Mouse (Mus musculus): ENCODE measurements around the gene Patj. TPM values are rescaled to one million over a fixed set of nuclear protein-coding genes. Genes with fewer than 3 reads are reported as not detected.

Gene Patj
- polyA plus RNA-seq, 1 experiment from 2014 or later = 2.8 TPM

DNA sequence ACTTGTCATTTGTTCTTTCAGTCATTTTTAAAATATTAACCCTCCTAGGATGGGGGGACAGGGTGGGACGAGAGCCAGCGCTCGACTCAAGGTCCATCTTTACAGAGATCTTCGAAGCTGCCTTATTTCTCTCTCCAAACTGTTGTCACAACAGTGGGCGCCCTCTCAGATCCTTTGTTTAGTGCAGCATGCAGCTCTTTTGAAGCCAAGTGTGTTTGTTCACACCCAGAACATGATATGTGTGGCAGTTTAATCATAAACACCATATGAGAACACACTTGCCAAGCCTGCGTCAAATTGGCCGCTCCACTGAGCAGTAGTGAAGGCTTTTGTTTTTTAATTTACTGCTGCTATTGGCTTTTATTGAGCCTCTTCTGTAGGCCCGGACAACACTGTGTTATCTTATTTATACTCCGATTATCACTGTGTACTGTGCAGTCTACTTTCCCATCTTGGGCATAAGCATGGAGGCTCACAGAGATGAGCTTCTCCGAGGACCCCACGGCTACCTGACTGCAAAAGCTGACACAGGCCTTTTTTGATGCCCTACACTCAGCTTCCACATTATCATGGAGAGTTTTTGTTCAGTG is 291.2 kb downstream of the Patj start:
- 77% methylated on average over 11 of the region's 11 CpGs for WGBS (ENCODE audit: insufficient replicate concordance)
- no peaks in the 10 kb centered on the region for H3K9me3 ChIP-seq (ENCODE audit: low read length)
- no peak overlapping the region for H3K27ac ChIP-seq (ENCODE audit: low read depth)
- H3K4me3 ChIP-seq (ENCODE audit: low read depth, low read length) = no peak overlapping the region
- H3K4me1 ChIP-seq (ENCODE audit: insufficient read depth) = no peaks in the 10 kb centered on the region
- H3K27me3 ChIP-seq (ENCODE audit: insufficient read depth, low read length) = no peaks in the 10 kb centered on the region
- H3K9ac ChIP-seq (replicated peaks) = no peak overlapping the region
- ATAC-seq = no peak
- no peaks in the 10 kb centered on the region; the same call in none of the 2 replicates for H3K36me3 ChIP-seq (replicated peaks; ENCODE audit: insufficient read depth, low read length)
- TF ChIP-seq EP300 (IDR thresholded peaks at IDR 0.05; ENCODE audit: low read depth) (no peak), CTCF (IDR thresholded peaks at IDR 0.05; ENCODE audit: low read depth) (no peak)
- H3K4me2 ChIP-seq (ENCODE audit: low read depth, low read length) = no peak overlapping the region
- no peak for DNase-seq

DNA sequence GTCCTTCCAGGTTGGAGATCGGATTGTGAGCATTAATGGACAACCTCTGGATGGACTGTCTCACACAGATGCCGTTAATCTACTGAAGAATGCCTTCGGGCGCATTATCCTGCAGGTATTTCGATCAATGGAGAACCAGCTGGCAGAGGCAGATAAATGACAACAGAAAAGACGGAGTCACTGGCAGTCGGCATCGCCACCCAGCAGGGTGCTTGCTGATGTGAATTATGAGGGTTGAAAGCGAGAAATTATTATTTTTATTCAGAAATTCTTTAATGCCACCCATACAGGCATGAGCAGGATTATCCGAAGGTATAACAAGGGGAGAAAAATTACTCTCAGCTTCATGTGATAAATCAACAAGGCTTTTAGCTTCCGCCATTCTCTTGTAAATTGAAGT is 292.5 kb downstream of the Patj start:
- Histone ChIP-seq H3K9me3 (ENCODE audit: low read length) (no peaks in the 10 kb centered on the region), H3K27ac (ENCODE audit: low read depth) (no peak overlapping the region), H3K4me3 (ENCODE audit: low read depth, low read length) (no peak overlapping the region), H3K9ac (replicated peaks) (no peak overlapping the region), H3K36me3 (replicated peaks; ENCODE audit: insufficient read depth, low read length) (no peaks in the 10 kb centered on the region; the same call in none of the 2 replicates), H3K4me2 (ENCODE audit: low read depth, low read length) (no peak overlapping the region), H3K27me3 (ENCODE audit: insufficient read depth, low read length) (no peaks in the 10 kb centered on the region), H3K4me1 (ENCODE audit: insufficient read depth) (no peaks in the 10 kb centered on the region)
- DNase-seq (no peak), ATAC-seq (no peak)
- TF ChIP-seq CTCF (IDR thresholded peaks at IDR 0.05; ENCODE audit: low read depth) = no peak
- no peak for TF ChIP-seq EP300 (IDR thresholded peaks at IDR 0.05; ENCODE audit: low read depth)
- WGBS (ENCODE audit: insufficient replicate concordance) = 88% methylated on average over 11 of the region's 11 CpGs

DNA sequence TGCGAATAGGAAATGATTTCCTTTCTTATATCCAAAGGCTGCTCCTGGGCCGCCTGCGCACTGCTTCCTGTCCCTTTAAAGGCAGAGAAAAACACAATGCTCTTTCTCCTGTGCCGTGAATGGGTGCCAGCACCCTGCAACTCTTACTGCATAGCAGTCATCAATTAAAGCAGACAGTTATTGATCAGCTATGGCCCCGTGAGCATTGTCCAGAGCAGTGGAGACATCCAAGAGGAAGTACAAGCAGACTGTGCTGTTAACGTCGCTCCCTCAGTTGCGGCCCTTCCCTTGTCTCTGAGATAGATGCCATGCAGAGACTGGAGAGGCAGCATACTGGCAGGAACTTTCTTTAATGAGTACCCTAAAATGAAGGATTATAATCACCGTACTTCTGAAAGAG is 292.9 kb downstream of the Patj start:
- Histone ChIP-seq H3K27me3 (ENCODE audit: insufficient read depth, low read length) (no peaks in the 10 kb centered on the region), H3K9me3 (ENCODE audit: low read length) (no peaks in the 10 kb centered on the region), H3K36me3 (replicated peaks; ENCODE audit: insufficient read depth, low read length) (no peaks in the 10 kb centered on the region; the same call in none of the 2 replicates), H3K4me2 (ENCODE audit: low read depth, low read length) (no peak overlapping the region), H3K27ac (ENCODE audit: low read depth) (no peak overlapping the region), H3K9ac (replicated peaks) (no peak overlapping the region), H3K4me1 (ENCODE audit: insufficient read depth) (no peaks in the 10 kb centered on the region), H3K4me3 (ENCODE audit: low read depth, low read length) (no peak overlapping the region)
- no peak for TF ChIP-seq EP300 (IDR thresholded peaks at IDR 0.05; ENCODE audit: low read depth)
- no peak for TF ChIP-seq CTCF (IDR thresholded peaks at IDR 0.05; ENCODE audit: low read depth)
- no peak for DNase-seq
- ATAC-seq = no peak
- WGBS (ENCODE audit: insufficient replicate concordance) = 73% methylated on average over 9 of the region's 9 CpGs

DNA sequence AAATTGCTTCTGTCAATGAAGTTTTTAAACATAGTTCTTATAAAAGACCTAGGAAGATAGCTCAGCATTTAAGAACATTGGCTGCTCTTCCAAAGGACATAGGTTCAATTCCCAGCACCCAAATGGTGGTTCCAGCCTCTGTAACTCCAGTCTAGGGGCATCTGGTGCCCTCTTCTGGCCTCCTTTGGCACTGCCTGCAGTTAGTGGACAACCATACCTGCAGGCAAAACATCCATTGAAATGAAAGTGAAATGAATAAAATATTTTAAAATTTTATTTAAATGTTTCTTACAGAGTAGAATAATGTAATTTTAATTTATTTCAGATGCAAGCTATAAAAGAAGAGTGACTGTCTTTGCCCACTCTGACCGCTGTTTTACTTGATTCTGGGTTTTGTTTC is 294.4 kb downstream of the Patj start:
- ATAC-seq = no peak
- WGBS (ENCODE audit: insufficient replicate concordance) = 83% methylated on average over 1 of the region's 1 CpGs

DNA sequence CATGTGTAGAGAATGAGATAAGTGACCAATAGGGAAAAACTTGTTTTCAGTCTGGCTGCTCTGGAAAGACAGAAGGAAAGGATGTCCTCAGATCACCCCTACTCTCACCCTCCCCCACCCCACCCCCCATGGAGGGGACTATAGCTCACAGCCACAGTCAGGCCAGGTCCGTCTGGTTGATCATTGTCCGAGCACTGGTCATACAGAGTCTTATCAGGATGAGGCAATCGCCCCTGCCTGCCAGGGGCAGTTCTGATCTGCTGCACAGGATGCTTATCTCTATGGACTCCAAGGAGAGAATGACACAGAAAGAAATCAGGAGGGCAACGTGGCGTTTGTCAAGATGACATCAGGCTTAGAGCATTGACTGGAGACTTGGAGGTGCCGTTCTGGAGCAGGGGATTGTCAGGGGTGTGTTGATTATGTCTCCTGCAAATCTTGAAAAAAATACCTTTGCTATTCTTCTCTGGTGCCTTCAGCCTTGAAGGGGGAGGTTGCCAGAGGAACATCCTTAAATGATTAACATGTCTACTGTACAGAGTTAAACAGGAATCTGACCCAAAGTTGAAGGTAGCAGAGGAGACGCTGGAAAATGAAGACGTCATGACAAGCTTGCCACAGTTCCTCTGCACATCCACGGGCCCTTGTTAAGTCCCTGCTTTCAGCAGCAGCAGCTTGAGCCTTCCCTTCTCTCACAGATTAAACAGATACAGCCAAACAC is 298.0 kb downstream of the Patj start:
- no peak for TF ChIP-seq EP300 (IDR thresholded peaks at IDR 0.05; ENCODE audit: low read depth)
- TF ChIP-seq CTCF (IDR thresholded peaks at IDR 0.05; ENCODE audit: low read depth) = no peak
- Histone ChIP-seq H3K36me3 (replicated peaks; ENCODE audit: insufficient read depth, low read length) (no peaks in the 10 kb centered on the region; the same call in none of the 2 replicates), H3K4me3 (ENCODE audit: low read depth, low read length) (no peak overlapping the region), H3K27me3 (ENCODE audit: insufficient read depth, low read length) (no peaks in the 10 kb centered on the region), H3K27ac (ENCODE audit: low read depth) (no peak overlapping the region), H3K9me3 (ENCODE audit: low read length) (no peaks in the 10 kb centered on the region), H3K9ac (replicated peaks) (no peak overlapping the region), H3K4me2 (ENCODE audit: low read depth, low read length) (no peak overlapping the region), H3K4me1 (ENCODE audit: insufficient read depth) (no peaks in the 10 kb centered on the region)
- WGBS (ENCODE audit: insufficient replicate concordance) = 29% methylated on average over 9 of the region's 9 CpGs
- ATAC-seq = peak; percentile 98
- DNase-seq = peak; percentile 66

More for the DNA sequence above, 294.4 kb downstream of the Patj start:
- H3K4me1 ChIP-seq (ENCODE audit: insufficient read depth) = no peaks in the 10 kb centered on the region
- no peaks in the 10 kb centered on the region for H3K27me3 ChIP-seq (ENCODE audit: insufficient read depth, low read length)
- H3K9me3 ChIP-seq (ENCODE audit: low read length) = no peaks in the 10 kb centered on the region
- H3K4me3 ChIP-seq (ENCODE audit: low read depth, low read length) = no peak overlapping the region
- H3K36me3 ChIP-seq (replicated peaks; ENCODE audit: insufficient read depth, low read length) = no peaks in the 10 kb centered on the region; the same call in none of the 2 replicates
- no peak for DNase-seq
- TF ChIP-seq CTCF (IDR thresholded peaks at IDR 0.05; ENCODE audit: low read depth) (no peak), EP300 (IDR thresholded peaks at IDR 0.05; ENCODE audit: low read depth) (no peak)
- no peak overlapping the region for H3K27ac ChIP-seq (ENCODE audit: low read depth)
- H3K9ac ChIP-seq (replicated peaks) = no peak overlapping the region
- no peak overlapping the region for H3K4me2 ChIP-seq (ENCODE audit: low read depth, low read length)

DNA sequence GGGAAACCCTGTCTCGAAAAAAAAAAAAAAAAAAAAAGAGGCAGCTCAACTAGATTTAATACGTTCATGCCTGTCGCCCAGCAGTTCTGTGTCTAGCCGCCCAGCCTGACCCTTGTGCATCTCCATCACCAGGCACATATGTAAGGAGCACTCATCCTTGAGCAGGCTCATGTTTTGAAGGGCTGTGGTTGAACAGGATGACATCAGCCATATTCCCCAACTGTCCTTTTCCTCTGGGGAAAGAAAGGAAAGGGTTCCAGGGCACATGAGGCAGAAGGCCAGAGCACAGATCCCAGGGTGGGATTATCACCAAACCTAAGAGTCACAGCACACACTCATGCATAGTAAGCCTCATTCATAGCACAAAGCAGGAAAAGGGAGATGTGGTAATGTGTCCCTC is 302.3 kb downstream of the Patj start:
- Histone ChIP-seq H3K27me3 (ENCODE audit: insufficient read depth, low read length) (no peaks in the 10 kb centered on the region), H3K4me1 (ENCODE audit: insufficient read depth) (no peaks in the 10 kb centered on the region), H3K9me3 (ENCODE audit: low read length) (no peaks in the 10 kb centered on the region), H3K36me3 (replicated peaks; ENCODE audit: insufficient read depth, low read length) (no peaks in the 10 kb centered on the region), H3K9ac (replicated peaks) (no peak overlapping the region), H3K4me3 (ENCODE audit: low read depth, low read length) (no peak overlapping the region), H3K4me2 (ENCODE audit: low read depth, low read length) (no peak overlapping the region), H3K27ac (ENCODE audit: low read depth) (no peak overlapping the region)
- ATAC-seq (no peak), DNase-seq (no peak)
- WGBS (ENCODE audit: insufficient replicate concordance) = 77% methylated on average over 4 of the region's 4 CpGs
- TF ChIP-seq EP300 (IDR thresholded peaks at IDR 0.05; ENCODE audit: low read depth) = no peak
- no peak for TF ChIP-seq CTCF (IDR thresholded peaks at IDR 0.05; ENCODE audit: low read depth)

All from liver, postnatal 0 days (tissue).